Mouse (Mus musculus): Measurements from ENCODE around the gene Terb2.

- no peak for TF ChIP-seq EP300 (IDR thresholded peaks at IDR 0.05; ENCODE audit: insufficient read depth, low read depth, low read length)
- no peak for TF ChIP-seq CTCF (IDR thresholded peaks at IDR 0.05)
These were observed 54.7 kb downstream of the Terb2 start for GRCm38 (mm10) chr2:122240735-122241134.

Data from heart, adult 2 months (tissue).